Mouse (Mus musculus): ENCODE data around the gene Stx4a. TPM values are rescaled to one million over a fixed set of nuclear protein-coding genes. Genes with fewer than 3 reads are reported as not detected.
"Not testable (repeated sequence)": the region's sequence is repeated elsewhere in the genome, so short reads cannot be mapped to it uniquely, and the experiment has no call there.

Gene Stx4a
- 18.9 and 25.4 TPM in 2 replicates for polyA plus RNA-seq (2015; fragmentation: Nextera tagmentation; extraction: Ambion mirVana)

GRCm38 (mm10) chr7:127824176-127824871 lies at the start of gene Stx4a, which contains the start of gene Stx1b:
Gene Stx4a (plus strand): TSS chr7:127824294.
Gene Stx1b (minus strand): TSS chr7:127824549.
- no peaks in the 10 kb centered on the region for H3K9me3 ChIP-seq
- H3K9ac ChIP-seq = peak within 1 kb of the TSS; percentile 96
- peak within 1 kb of the TSS; percentile 76 for H3K4me3 ChIP-seq
- H3K27ac ChIP-seq (replicated peaks) = peak within 1 kb of the TSS; percentile 93
- no peaks in the 10 kb centered on the region for H3K36me3 ChIP-seq
- WGBS = 4% methylated on average over 32 of the region's 38 CpGs
- peak within 1 kb of the TSS; percentile 79 for H3K4me2 ChIP-seq
- H3K4me1 ChIP-seq (replicated peaks) = peaks cover 38% of the 10 kb centered on the region
- ATAC-seq (ENCODE audit: low read depth) = peak; percentile 93
- no peaks in the 10 kb centered on the region for H3K27me3 ChIP-seq

GRCm38 (mm10) chr7:127775837-127776236 lies 48.3 kb upstream of the Stx4a start:
- Histone ChIP-seq H3K27ac (replicated peaks) (peak overlapping the region; percentile 95), H3K9ac (peak overlapping the region; percentile 94), H3K4me1 (replicated peaks) (peaks cover 25% of the 10 kb centered on the region), H3K4me2 (peak overlapping the region; percentile 91), H3K36me3 (peaks cover 19% of the 10 kb centered on the region), H3K4me3 (peak overlapping the region; percentile 89)
- WGBS = 78% methylated on average over 7 of the region's 7 CpGs
- not testable (repeated sequence) for H3K9me3 ChIP-seq; H3K27me3 ChIP-seq; ATAC-seq (ENCODE audit: low read depth)

- peak within 1 kb of the TSS; percentile 94 for H3K9ac ChIP-seq
- H3K4me1 ChIP-seq (replicated peaks) = peaks cover 22% of the 10 kb centered on the region
- peaks cover 25% of the 10 kb centered on the region for H3K36me3 ChIP-seq
- peak; percentile 76 for ATAC-seq (ENCODE audit: low read depth)
- H3K9me3 ChIP-seq = no peaks in the 10 kb centered on the region
- H3K4me3 ChIP-seq = peak within 1 kb of the TSS; percentile 89
- H3K27me3 ChIP-seq = no peaks in the 10 kb centered on the region
- peak within 1 kb of the TSS; percentile 95 for H3K27ac ChIP-seq (replicated peaks)
- WGBS = under 1% methylated on average over 23 of the region's 23 CpGs
- H3K4me2 ChIP-seq = peak within 1 kb of the TSS; percentile 91
Measured at GRCm38 (mm10) chr7:127776426-127776825, 47.7 kb upstream of the Stx4a start, which contains the start of gene Setd1a. Gene Setd1a (plus strand): TSS chr7:127776670.

GRCm38 (mm10) chr7:127776878-127777473 lies 47.1 kb upstream of the Stx4a start:
- H3K36me3 ChIP-seq = peaks cover 30% of the 10 kb centered on the region
- H3K27ac ChIP-seq (replicated peaks) = peak overlapping the region; percentile 95
- peak; percentile 92 for ATAC-seq (ENCODE audit: low read depth)

GRCm38 (mm10) chr7:127777474-127778266 lies 46.4 kb upstream of the Stx4a start:
- peak; percentile 59 for ATAC-seq (ENCODE audit: low read depth)
- H3K9ac ChIP-seq = peak overlapping the region; percentile 94
- peaks cover 22% of the 10 kb centered on the region for H3K4me1 ChIP-seq (replicated peaks)
- WGBS = 4% methylated on average over 59 of the region's 66 CpGs
- H3K27me3 ChIP-seq = no peaks in the 10 kb centered on the region
- peak overlapping the region; percentile 91 for H3K4me2 ChIP-seq
- H3K4me3 ChIP-seq = peak overlapping the region; percentile 89
- peaks cover 37% of the 10 kb centered on the region for H3K36me3 ChIP-seq
- H3K27ac ChIP-seq (replicated peaks) = peak overlapping the region; percentile 95
- H3K9me3 ChIP-seq = no peaks in the 10 kb centered on the region

More at GRCm38 (mm10) chr7:127776878-127777473, 47.1 kb upstream of the Stx4a start:
- Histone ChIP-seq H3K9ac (peak overlapping the region; percentile 94), H3K4me3 (peak overlapping the region; percentile 89), H3K27me3 (no peaks in the 10 kb centered on the region), H3K9me3 (no peaks in the 10 kb centered on the region), H3K4me1 (replicated peaks) (peaks cover 22% of the 10 kb centered on the region), H3K4me2 (peak overlapping the region; percentile 91)
- under 1% methylated on average over 62 of the region's 70 CpGs for WGBS

- 76% methylated on average over 4 of the region's 4 CpGs for WGBS
- Histone ChIP-seq H3K9me3 (no peaks in the 10 kb centered on the region), H3K9ac (peak overlapping the region; percentile 94), H3K4me2 (peak overlapping the region; percentile 91), H3K36me3 (peaks cover 41% of the 10 kb centered on the region), H3K27ac (replicated peaks) (no peak overlapping the region), H3K27me3 (no peaks in the 10 kb centered on the region), H3K4me1 (replicated peaks) (peaks cover 22% of the 10 kb centered on the region), H3K4me3 (peak overlapping the region; percentile 89)
- no peak for ATAC-seq (ENCODE audit: low read depth)
Measured at GRCm38 (mm10) chr7:127778350-127778749, 45.7 kb upstream of the Stx4a start.

- 96% methylated on average over 7 of the region's 7 CpGs for WGBS
- Histone ChIP-seq H3K27me3 (no peaks in the 10 kb centered on the region), H3K27ac (replicated peaks) (no peak within 1 kb of the TSS), H3K9ac (no peak within 1 kb of the TSS), H3K4me2 (no peak within 1 kb of the TSS), H3K36me3 (peaks cover 95% of the 10 kb centered on the region), H3K4me1 (replicated peaks) (no peaks in the 10 kb centered on the region), H3K9me3 (no peaks in the 10 kb centered on the region), H3K4me3 (no peak within 1 kb of the TSS)
- ATAC-seq (ENCODE audit: low read depth) = no peak
Measured at GRCm38 (mm10) chr7:127785308-127785707, 38.8 kb upstream of the Stx4a start, which contains the start of gene Gm49388. Gene Gm49388 (plus strand): TSS chr7:127785608.

- Histone ChIP-seq H3K4me1 (replicated peaks) (peaks cover 9% of the 10 kb centered on the region), H3K27ac (replicated peaks) (no peak overlapping the region), H3K9ac (no peak overlapping the region), H3K27me3 (no peaks in the 10 kb centered on the region), H3K4me3 (no peak overlapping the region), H3K36me3 (peaks cover 91% of the 10 kb centered on the region), H3K4me2 (no peak overlapping the region), H3K9me3 (no peaks in the 10 kb centered on the region)
- 94% methylated on average over 23 of the region's 23 CpGs for WGBS
- ATAC-seq (ENCODE audit: low read depth) = no peak
Measured at GRCm38 (mm10) chr7:127797076-127797845, 26.8 kb upstream of the Stx4a start.

- H3K27me3 ChIP-seq = no peaks in the 10 kb centered on the region
- H3K4me1 ChIP-seq (replicated peaks) = peaks cover 9% of the 10 kb centered on the region
- no peak for ATAC-seq (ENCODE audit: low read depth)
- no peak overlapping the region for H3K27ac ChIP-seq (replicated peaks)
- no peaks in the 10 kb centered on the region for H3K9me3 ChIP-seq
- H3K36me3 ChIP-seq = peaks cover 86% of the 10 kb centered on the region
- no peak overlapping the region for H3K4me2 ChIP-seq
- no peak overlapping the region for H3K4me3 ChIP-seq
- H3K9ac ChIP-seq = no peak overlapping the region
- WGBS = 87% methylated on average over 4 of the region's 4 CpGs
Measured at GRCm38 (mm10) chr7:127798591-127798990, 25.5 kb upstream of the Stx4a start.

- no peak overlapping the region for H3K9ac ChIP-seq
- no peak overlapping the region for H3K4me3 ChIP-seq
- no peak overlapping the region for H3K4me2 ChIP-seq
- no peak for ATAC-seq (ENCODE audit: low read depth)
- no peaks in the 10 kb centered on the region for H3K27me3 ChIP-seq
- no peaks in the 10 kb centered on the region for H3K9me3 ChIP-seq
- 90% methylated on average over 13 of the region's 13 CpGs for WGBS
- peaks cover 9% of the 10 kb centered on the region for H3K4me1 ChIP-seq (replicated peaks)
- no peak overlapping the region for H3K27ac ChIP-seq (replicated peaks)
- H3K36me3 ChIP-seq = peaks cover 79% of the 10 kb centered on the region
Measured at GRCm38 (mm10) chr7:127799211-127799610, 24.9 kb upstream of the Stx4a start.

- 100% methylated on average over 1 of the region's 1 CpGs for WGBS
- H3K27ac ChIP-seq (replicated peaks) = no peak overlapping the region
Measured at GRCm38 (mm10) chr7:127799738-127800137, 24.4 kb upstream of the Stx4a start.

More at GRCm38 (mm10) chr7:127799738-127800137, 24.4 kb upstream of the Stx4a start:
- Histone ChIP-seq H3K4me1 (replicated peaks) (peaks cover 9% of the 10 kb centered on the region), H3K27me3 (no peaks in the 10 kb centered on the region), H3K4me3 (no peak overlapping the region), H3K36me3 (peaks cover 78% of the 10 kb centered on the region), H3K9me3 (no peaks in the 10 kb centered on the region), H3K4me2 (no peak overlapping the region), H3K9ac (no peak overlapping the region)
- ATAC-seq (ENCODE audit: low read depth) = no peak
